Mouse (Mus musculus) lung, postnatal 36 days (tissue): ENCODE measurements around the gene Tmprss11b.

Experiments
- DNase-seq: peaks from one replicate; pipeline ENCODE4 v3.0.0; 2022; ENCODE audit warnings: mixed read lengths

Tmprss11b gene

GRCm38 (mm10) chr5:86676262-86676661 lies at the start of gene Tmprss11b:
TSS of gene Tmprss11b (minus strand) at chr5:86676362.
- no peak for DNase-seq

- no peak for DNase-seq
Measured at GRCm38 (mm10) chr5:86725021-86725420, 48.9 kb upstream of the Tmprss11b start.

- no peak for DNase-seq
Measured at GRCm38 (mm10) chr5:86722820-86723460, 46.8 kb upstream of the Tmprss11b start.

GRCm38 (mm10) chr5:86714967-86715366 lies 38.8 kb upstream of the Tmprss11b start:
- no peak for DNase-seq

- DNase-seq: no peak
Measured at GRCm38 (mm10) chr5:86704923-86705322, 28.8 kb upstream of the Tmprss11b start.

GRCm38 (mm10) chr5:86684667-86685066 lies 8.5 kb upstream of the Tmprss11b start:
- DNase-seq: peak; percentile 31

- DNase-seq: peak; percentile 6
Measured at GRCm38 (mm10) chr5:86649185-86649584, 27.0 kb downstream of the Tmprss11b start.

GRCm38 (mm10) chr5:86640795-86641194 lies 35.4 kb downstream of the Tmprss11b start:
- no peak for DNase-seq

- no peak for DNase-seq
Measured at GRCm38 (mm10) chr5:86632324-86632723, 43.8 kb downstream of the Tmprss11b start, which contains the start of gene Tmprss11f. TSS of gene Tmprss11f (minus strand) at chr5:86632424.

GRCm38 (mm10) chr5:86630700-86631099 lies 45.5 kb downstream of the Tmprss11b start:
- no peak for DNase-seq

GRCm38 (mm10) chr5:86621778-86622177 lies 54.4 kb downstream of the Tmprss11b start:
- no peak for DNase-seq
